Mouse (Mus musculus): ENCODE measurements around the gene Gimap9.

DNA sequence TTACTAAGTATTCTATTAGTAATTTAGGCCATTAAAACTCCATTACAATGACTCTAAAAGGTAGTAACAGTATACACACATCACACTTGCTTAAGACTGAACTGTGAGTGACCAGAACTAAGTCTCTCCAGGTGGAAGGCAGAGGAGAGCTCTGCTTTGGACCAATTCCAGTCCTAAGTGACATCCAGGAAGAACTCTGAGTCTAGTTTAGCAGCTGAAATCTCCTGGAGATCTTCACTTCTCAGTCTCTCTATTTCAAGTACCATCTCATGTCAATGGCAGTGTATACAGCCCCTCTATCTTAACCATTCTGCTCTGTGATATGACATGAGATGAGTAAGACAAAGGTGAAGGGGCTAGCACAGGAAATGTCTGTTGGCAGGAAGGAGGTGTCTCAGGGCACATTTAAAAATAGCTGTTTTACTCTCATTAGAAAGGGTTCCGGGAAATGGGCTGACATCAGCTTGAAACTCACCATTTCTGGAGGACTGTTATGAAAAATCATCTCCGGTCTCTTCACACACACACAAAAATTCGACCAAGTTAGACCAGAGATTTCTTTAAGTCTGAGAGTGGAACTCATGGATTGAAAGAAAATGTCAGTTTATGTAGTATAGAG, 5.7 kb downstream of the Gimap9 start:
- no peak for TF ChIP-seq CTCF (IDR thresholded peaks at IDR 0.05; ENCODE audit: control insufficient read depth, insufficient read depth, insufficient read length)
- TF ChIP-seq CEBPB (IDR thresholded peaks at IDR 0.05; ENCODE audit: low read depth): no peak
- no peak for TF ChIP-seq USF1 (IDR thresholded peaks at IDR 0.05; ENCODE audit: low read depth)
